Mouse (Mus musculus) hindbrain, embryonic 15.5 days (tissue): ENCODE data around the gene Phka1. TPM values are rescaled to one million over a fixed set of nuclear protein-coding genes. Genes with fewer than 3 reads are reported as not detected.

ENCODE experiments used
- polyA plus RNA-seq: library from polyadenylated mRNA; unstranded; fragments of >200 nt; fragmentation: Nextera tagmentation; extraction: Ambion mirVana; gene quantifications from 2 replicates; pipeline ENCODE4 v1.2.1, GENCODE M21; 2015

The Phka1 gene
- polyA plus RNA-seq, 1 experiment from 2014 or later, result 8.2 TPM

Other genes starting within 250 kb of the Phka1 start
- 8.8 and 10.0 TPM in 2 replicates for gene Hdac8, start 138.9 kb downstream of the Phka1 start, polyA plus RNA-seq
- gene Gm3880, start 42.7 kb upstream of the Phka1 start, polyA plus RNA-seq, result not detected in 2 replicates
- not detected in 2 replicates for gene Gm9112, start 63.4 kb upstream of the Phka1 start, polyA plus RNA-seq
- gene Dmrtc1b, start 63.6 kb upstream of the Phka1 start, polyA plus RNA-seq, result not detected in 2 replicates
- gene Dmrtc1c1, start 158.7 kb upstream of the Phka1 start, polyA plus RNA-seq, result not detected in 2 replicates
- gene Dmrtc1c2, start 210.4 kb upstream of the Phka1 start, polyA plus RNA-seq, result not detected in 2 replicates
- not detected in 2 replicates for gene 1700031F05Rik, start 223.7 kb upstream of the Phka1 start, polyA plus RNA-seq